Mouse (Mus musculus): ENCODE measurements around the gene Gm26602. TPM values are rescaled to one million over a fixed set of nuclear protein-coding genes. Genes with fewer than 3 reads are reported as not detected.
A peak's percentile ranks its signal among the peaks of the same experiment; 100 is the strongest.

Gene Gm26602
- polyA plus RNA-seq (2012; rRNA removed), result not detected in 2 replicates

GRCm38 (mm10) chr10:79910556-79910955 lies at the start of gene Gm26602:
Gene Gm26602, plus strand, starts transcription at chr10:79910856.
- TF ChIP-seq CTCF (IDR thresholded peaks at IDR 0.05; ENCODE audit: extremely low read depth, insufficient read depth, low read length), result no peak
- TF ChIP-seq POLR2A (IDR thresholded peaks at IDR 0.05; ENCODE audit: extremely low read depth, insufficient read depth, low read length), result no peak
- Histone ChIP-seq H3K27ac (ENCODE audit: insufficient read depth, low read length) (peak within 1 kb of the TSS; percentile 74), H3K4me1 (ENCODE audit: control insufficient read depth, insufficient read depth, low read length) (peaks cover 6% of the 10 kb centered on the region), H3K4me3 (ENCODE audit: insufficient read depth, low read length) (no peak within 1 kb of the TSS)

- TF ChIP-seq CTCF (IDR thresholded peaks at IDR 0.05; ENCODE audit: extremely low read depth, insufficient read depth, low read length) (no peak), POLR2A (IDR thresholded peaks at IDR 0.05; ENCODE audit: extremely low read depth, insufficient read depth, low read length) (no peak)
- Histone ChIP-seq H3K4me3 (ENCODE audit: insufficient read depth, low read length) (no peak overlapping the region), H3K4me1 (ENCODE audit: control insufficient read depth, insufficient read depth, low read length) (peaks cover 14% of the 10 kb centered on the region), H3K27ac (ENCODE audit: insufficient read depth, low read length) (no peak overlapping the region)
Observed at GRCm38 (mm10) chr10:79861230-79862048, 49.2 kb upstream of the Gm26602 start.

DNA sequence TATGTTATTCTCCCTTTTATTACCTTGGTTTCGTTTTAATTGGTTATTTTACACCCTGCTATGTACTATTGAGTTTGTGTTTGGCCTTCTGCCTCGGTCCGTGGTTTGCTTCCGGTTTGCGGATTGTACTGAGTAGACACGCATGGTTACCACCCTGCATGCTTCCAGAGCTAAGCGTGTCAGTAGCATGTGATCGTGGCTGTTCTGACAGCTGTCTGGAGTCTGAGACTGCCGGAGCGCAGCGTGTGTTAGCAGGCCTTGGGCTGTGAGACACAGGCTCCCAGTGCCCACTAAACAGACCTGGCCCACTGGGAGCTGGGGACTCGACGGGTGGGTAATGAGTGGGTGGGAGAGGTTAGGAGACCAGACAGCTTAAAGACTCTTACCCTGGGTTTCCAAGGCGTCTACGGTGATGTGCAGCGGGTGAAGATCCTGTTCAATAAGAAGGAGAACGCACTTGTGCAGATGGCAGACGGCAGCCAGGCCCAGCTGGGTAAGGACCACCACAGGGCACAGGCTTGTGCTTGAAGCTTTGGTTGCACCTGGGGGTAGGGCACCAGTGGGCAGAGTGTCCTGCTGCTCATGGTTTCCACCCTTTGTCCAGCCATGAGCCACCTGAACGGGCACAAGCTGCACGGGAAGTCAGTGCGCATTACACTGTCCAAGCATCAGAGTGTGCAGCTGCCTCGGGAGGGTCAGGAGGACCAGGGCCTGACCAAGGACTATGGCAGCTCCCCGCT lies 48.4 kb upstream of the Gm26602 start:
- Histone ChIP-seq H3K4me3 (ENCODE audit: insufficient read depth, low read length) (no peak overlapping the region), H3K27ac (ENCODE audit: insufficient read depth, low read length) (no peak overlapping the region), H3K4me1 (ENCODE audit: control insufficient read depth, insufficient read depth, low read length) (peaks cover 7% of the 10 kb centered on the region)
- TF ChIP-seq POLR2A (IDR thresholded peaks at IDR 0.05; ENCODE audit: extremely low read depth, insufficient read depth, low read length), result no peak
- TF ChIP-seq CTCF (IDR thresholded peaks at IDR 0.05; ENCODE audit: extremely low read depth, insufficient read depth, low read length), result no peak

DNA sequence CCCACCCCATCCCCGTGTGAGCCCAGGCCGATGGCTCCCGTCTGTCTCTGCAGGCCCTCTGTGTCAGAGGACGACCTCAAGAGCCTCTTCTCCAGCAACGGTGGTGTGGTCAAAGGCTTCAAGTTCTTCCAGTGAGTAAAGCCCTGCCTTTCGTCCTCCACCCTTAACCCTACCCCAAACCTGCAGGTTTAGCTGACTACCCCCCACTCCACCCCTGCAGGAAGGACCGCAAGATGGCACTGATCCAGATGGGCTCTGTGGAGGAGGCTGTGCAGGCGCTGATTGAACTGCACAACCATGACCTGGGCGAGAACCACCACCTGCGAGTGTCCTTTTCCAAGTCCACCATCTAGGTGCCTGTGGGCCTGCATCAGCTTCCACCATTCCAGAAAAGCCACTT lies 47.7 kb upstream of the Gm26602 start:
- no peak for TF ChIP-seq POLR2A (IDR thresholded peaks at IDR 0.05; ENCODE audit: extremely low read depth, insufficient read depth, low read length)
- no peak for TF ChIP-seq CTCF (IDR thresholded peaks at IDR 0.05; ENCODE audit: extremely low read depth, insufficient read depth, low read length)
- no peak overlapping the region for H3K27ac ChIP-seq (ENCODE audit: insufficient read depth, low read length)
- peaks cover 1% of the 10 kb centered on the region; the same call in 1 of the 2 replicates for H3K4me1 ChIP-seq (ENCODE audit: control insufficient read depth, insufficient read depth, low read length)
- H3K4me3 ChIP-seq (ENCODE audit: insufficient read depth, low read length), result no peak overlapping the region

DNA sequence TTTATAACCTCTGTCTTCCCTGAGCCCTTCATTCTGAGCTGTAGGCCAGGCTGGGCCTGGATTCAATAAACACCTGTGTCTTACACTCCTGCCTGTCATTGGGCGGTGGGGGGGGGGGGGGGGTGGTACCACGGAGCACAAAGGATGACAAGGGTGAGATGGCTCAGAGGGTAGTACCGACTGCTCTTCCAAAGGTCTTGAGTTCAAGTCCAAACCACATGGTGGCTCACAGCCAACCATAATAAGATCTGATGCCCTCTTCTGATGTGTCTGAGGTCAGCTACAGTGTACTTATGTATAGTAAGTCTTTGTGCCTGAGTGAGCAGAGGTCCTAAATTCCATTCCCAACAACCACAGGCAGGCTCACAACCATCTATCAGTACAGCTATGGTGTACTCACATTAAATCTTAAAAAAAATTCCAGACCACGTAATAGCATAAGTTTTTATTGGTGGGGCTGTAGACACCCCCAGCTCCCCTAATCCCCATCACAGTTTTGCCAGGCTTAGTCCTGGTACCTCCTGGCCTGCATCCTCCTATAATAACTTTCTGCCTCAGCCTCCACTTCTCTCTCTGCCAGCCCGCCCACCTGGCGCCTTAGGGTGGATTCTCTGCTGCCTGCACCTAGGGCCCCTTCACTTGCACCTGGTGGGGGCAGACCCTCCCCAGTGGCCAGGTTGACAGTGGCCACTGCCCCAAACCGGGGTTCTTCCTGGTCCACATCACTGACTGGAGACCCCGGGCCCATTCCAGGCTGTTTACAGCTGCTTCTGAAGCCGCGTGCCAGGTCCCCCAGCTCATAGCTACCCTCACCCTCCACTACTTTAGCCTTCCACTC lies 46.1 kb upstream of the Gm26602 start:
- Histone ChIP-seq H3K27ac (ENCODE audit: insufficient read depth, low read length) (no peak overlapping the region), H3K4me3 (ENCODE audit: insufficient read depth, low read length) (no peak overlapping the region), H3K4me1 (ENCODE audit: control insufficient read depth, insufficient read depth, low read length) (0 out of 2 replicates have a peak, but pooled peaks cover 1% of the 10 kb centered on the region)
- TF ChIP-seq CTCF (IDR thresholded peaks at IDR 0.05; ENCODE audit: extremely low read depth, insufficient read depth, low read length) (no peak), POLR2A (IDR thresholded peaks at IDR 0.05; ENCODE audit: extremely low read depth, insufficient read depth, low read length) (no peak)

DNA sequence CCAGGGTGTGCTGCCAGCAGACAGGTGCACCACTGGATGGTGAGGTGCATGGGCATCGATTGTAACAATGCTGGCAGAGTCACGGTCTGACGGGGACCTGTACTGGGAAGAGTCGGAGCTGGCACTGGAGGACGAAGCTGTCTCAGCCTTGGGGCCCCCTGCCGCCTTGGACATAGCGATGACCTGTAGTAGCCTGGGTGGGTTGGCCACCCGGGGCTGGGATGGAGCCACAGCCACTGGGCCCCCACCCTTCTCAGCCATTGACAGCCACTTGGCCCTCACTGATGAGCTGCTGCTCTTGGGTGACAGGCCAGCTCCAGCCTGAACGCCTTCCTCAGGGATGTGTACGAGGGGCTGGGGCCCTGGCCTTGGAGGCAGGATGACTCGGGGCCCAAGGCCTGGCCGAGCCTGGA lies 45.5 kb upstream of the Gm26602 start:
- no peak for TF ChIP-seq CTCF (IDR thresholded peaks at IDR 0.05; ENCODE audit: extremely low read depth, insufficient read depth, low read length)
- no peak for TF ChIP-seq POLR2A (IDR thresholded peaks at IDR 0.05; ENCODE audit: extremely low read depth, insufficient read depth, low read length)
- no peak overlapping the region for H3K4me3 ChIP-seq (ENCODE audit: insufficient read depth, low read length)
- H3K4me1 ChIP-seq (ENCODE audit: control insufficient read depth, insufficient read depth, low read length), result 0 out of 2 replicates have a peak, but pooled peaks cover 1% of the 10 kb centered on the region
- H3K27ac ChIP-seq (ENCODE audit: insufficient read depth, low read length), result no peak overlapping the region

DNA sequence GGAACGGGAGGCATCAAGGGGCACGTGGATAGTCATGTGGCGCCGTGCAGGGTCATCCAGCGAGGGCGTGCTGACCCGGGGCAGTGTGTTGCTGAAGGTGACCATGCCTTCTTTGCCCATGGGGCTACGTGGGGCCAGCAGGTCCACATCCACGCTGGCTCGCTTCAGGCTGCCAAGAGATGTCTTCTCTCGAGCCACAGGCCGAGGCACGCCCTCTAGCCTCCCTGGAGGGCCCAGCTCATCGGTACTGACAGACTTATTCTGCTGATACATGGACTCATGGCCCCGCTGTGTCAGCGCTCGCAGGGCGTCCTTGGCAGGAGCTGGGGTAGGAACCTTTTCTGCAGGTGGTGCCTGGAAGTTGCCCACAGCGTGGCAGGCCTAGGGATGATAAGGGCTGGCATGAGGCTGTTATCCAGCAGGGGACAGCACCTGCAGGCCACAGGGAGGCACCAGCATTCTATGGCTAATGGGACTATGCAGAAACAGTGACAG lies 44.8 kb upstream of the Gm26602 start:
- Histone ChIP-seq H3K4me1 (ENCODE audit: control insufficient read depth, insufficient read depth, low read length) (0 out of 2 replicates have a peak, but pooled peaks cover 1% of the 10 kb centered on the region), H3K27ac (ENCODE audit: insufficient read depth, low read length) (no peak overlapping the region), H3K4me3 (ENCODE audit: insufficient read depth, low read length) (no peak overlapping the region)
- TF ChIP-seq CTCF (IDR thresholded peaks at IDR 0.05; ENCODE audit: extremely low read depth, insufficient read depth, low read length), result 0 out of 2 replicates have a peak, but pooled peaks have one; percentile 19
- no peak for TF ChIP-seq POLR2A (IDR thresholded peaks at IDR 0.05; ENCODE audit: extremely low read depth, insufficient read depth, low read length)

GRCm38 (mm10) chr10:79866601-79867000 lies 44.1 kb upstream of the Gm26602 start:
- H3K4me3 ChIP-seq (ENCODE audit: insufficient read depth, low read length), result no peak overlapping the region
- no peak overlapping the region for H3K27ac ChIP-seq (ENCODE audit: insufficient read depth, low read length)
- TF ChIP-seq POLR2A (IDR thresholded peaks at IDR 0.05; ENCODE audit: extremely low read depth, insufficient read depth, low read length) (no peak), CTCF (IDR thresholded peaks at IDR 0.05; ENCODE audit: extremely low read depth, insufficient read depth, low read length) (no peak)
- 0 out of 2 replicates have a peak, but pooled peaks cover 1% of the 10 kb centered on the region for H3K4me1 ChIP-seq (ENCODE audit: control insufficient read depth, insufficient read depth, low read length)

GRCm38 (mm10) chr10:79871845-79872244 lies 38.8 kb upstream of the Gm26602 start:
- Histone ChIP-seq H3K27ac (ENCODE audit: insufficient read depth, low read length) (no peak overlapping the region), H3K4me3 (ENCODE audit: insufficient read depth, low read length) (no peak overlapping the region), H3K4me1 (ENCODE audit: control insufficient read depth, insufficient read depth, low read length) (no peaks in the 10 kb centered on the region)
- TF ChIP-seq CTCF (IDR thresholded peaks at IDR 0.05; ENCODE audit: extremely low read depth, insufficient read depth, low read length) (no peak), POLR2A (IDR thresholded peaks at IDR 0.05; ENCODE audit: extremely low read depth, insufficient read depth, low read length) (no peak)

Data from cortical plate, adult 2 months (tissue).